Mouse (Mus musculus) spleen, postnatal 36 days (tissue): ENCODE data around the gene Zfp764.
"Not testable (repeated sequence)": the region's sequence is repeated elsewhere in the genome, so short reads cannot be mapped to it uniquely, and the experiment has no call there.

ENCODE experiments used
- DNase-seq, 2 experiments: peaks; one replicate each; pipeline ENCODE4 v3.0.0; 2022; ENCODE audit warnings: low spot score in 2 of 2, mixed read lengths in 1 of 2

Zfp764 gene

GRCm38 (mm10) chr7:127391538-127391937 is 15.1 kb downstream of the Zfp764 start:
- DNase-seq, result no peak

- no peak for DNase-seq
These were observed 16.3 kb downstream of the Zfp764 start for GRCm38 (mm10) chr7:127390306-127390705.

- DNase-seq, result not testable (repeated sequence)
These were observed 18.4 kb downstream of the Zfp764 start for GRCm38 (mm10) chr7:127388201-127388600.

- peak; percentile 90 to 93 for DNase-seq
These were observed 19.8 kb downstream of the Zfp764 start, which contains the start of gene 9130019O22Rik for GRCm38 (mm10) chr7:127386641-127387392. Gene 9130019O22Rik (minus strand): TSS chr7:127387166.

- not testable (repeated sequence) for DNase-seq
These were observed 21.1 kb downstream of the Zfp764 start for GRCm38 (mm10) chr7:127385560-127385959.

GRCm38 (mm10) chr7:127378310-127378921 is 28.2 kb downstream of the Zfp764 start:
- DNase-seq, result no peak

- peak; percentile 94 to 96 for DNase-seq
These were observed 31.1 kb downstream of the Zfp764 start, which contains the start of gene Zfp747 for GRCm38 (mm10) chr7:127375271-127376245. Gene Zfp747 (minus strand): TSS chr7:127376050.

- not testable (repeated sequence) for DNase-seq
These were observed 34.8 kb downstream of the Zfp764 start for GRCm38 (mm10) chr7:127371870-127372269.

- no peak for DNase-seq
These were observed 35.4 kb downstream of the Zfp764 start for GRCm38 (mm10) chr7:127371213-127371612.

- DNase-seq, result no peak
These were observed 40.4 kb downstream of the Zfp764 start for GRCm38 (mm10) chr7:127366249-127366648.

GRCm38 (mm10) chr7:127364166-127364565 is 42.5 kb downstream of the Zfp764 start:
- no peak for DNase-seq

- DNase-seq, result no peak
These were observed 43.1 kb downstream of the Zfp764 start for GRCm38 (mm10) chr7:127363475-127363921.

- DNase-seq, result peak; percentile 26 to 36
These were observed 44.2 kb downstream of the Zfp764 start for GRCm38 (mm10) chr7:127362418-127362817.

- no peak for DNase-seq
These were observed 45.2 kb downstream of the Zfp764 start for GRCm38 (mm10) chr7:127361449-127361848.

GRCm38 (mm10) chr7:127360265-127360664 is 46.4 kb downstream of the Zfp764 start:
- DNase-seq, result no peak

GRCm38 (mm10) chr7:127358472-127358871 is 48.1 kb downstream of the Zfp764 start:
- no peak for DNase-seq

- no peak for DNase-seq
These were observed 48.8 kb downstream of the Zfp764 start for GRCm38 (mm10) chr7:127357871-127358270.

GRCm38 (mm10) chr7:127355796-127356195 is 50.8 kb downstream of the Zfp764 start:
- DNase-seq, result no peak
